Mouse (Mus musculus) MEL (cell line): ENCODE data around the gene Rcc1.

Source experiments
- CTCF ChIP-seq, 3 experiments: IDR thresholded peaks in 2 of 3; conservative IDR thresholded peaks in 1 of 3; 2 replicates each; pipeline ENCODE4 v1.5.1; 2011 to 2012; ENCODE audit warnings: low read length in 3 of 3, low read depth in 2 of 3, mild to moderate bottlenecking in 2 of 3, improper control_type of control experiment in 1 of 3, inconsistent platforms in 1 of 3, mixed read lengths in 1 of 3, moderate library complexity in 1 of 3; ENCODE audit not compliant: control insufficient read depth in 1 of 3, insufficient read depth in 1 of 3, poor library complexity in 1 of 3, severe bottlenecking in 1 of 3
- MAFK ChIP-seq: IDR thresholded peaks from 2 replicates; pipeline ENCODE4 v1.6.1; 2011; ENCODE audit warnings: low read depth, mild to moderate bottlenecking, low read length, improper control_type of control experiment, borderline replicate concordance
- MYC ChIP-seq: IDR thresholded peaks from 2 replicates; pipeline ENCODE4 v1.6.1; 2011; ENCODE audit warnings: low read depth, mild to moderate bottlenecking, low read length, improper control_type of control experiment, moderate library complexity
- NELFE ChIP-seq: IDR thresholded peaks from 2 replicates; pipeline ENCODE4 v1.6.1; 2011; ENCODE audit warnings: low read depth, low read length, improper control_type of control experiment
- POLR2A ChIP-seq, 2 experiments: IDR thresholded peaks; 2 replicates each; pipeline ENCODE4 v1.6.1; 2011 to 2012; ENCODE audit warnings: low read length in 2 of 2, mild to moderate bottlenecking in 2 of 2, control low read depth in 1 of 2, improper control_type of control experiment in 1 of 2, low read depth in 1 of 2, moderate library complexity in 1 of 2; ENCODE audit not compliant: control insufficient read depth in 1 of 2, insufficient read depth in 1 of 2, poor library complexity in 1 of 2
- POLR2AphosphoS2 ChIP-seq: IDR thresholded peaks from 2 replicates; pipeline ENCODE4 v1.6.1; 2011; ENCODE audit warnings: low read length, improper control_type of control experiment
- POLR2AphosphoS5 ChIP-seq: IDR thresholded peaks from 2 replicates; pipeline ENCODE4 v1.6.1; 2012; ENCODE audit warnings: low read depth, borderline replicate concordance, mild to moderate bottlenecking, inconsistent platforms, low read length, moderate library complexity, mixed read lengths
- RAD21 ChIP-seq: IDR thresholded peaks from 2 replicates; pipeline ENCODE4 v1.6.1; 2011; ENCODE audit warnings: mild to moderate bottlenecking, low read depth, low read length, improper control_type of control experiment
- TBP ChIP-seq: IDR thresholded peaks from 2 replicates; pipeline ENCODE4 v1.8.0; 2011; ENCODE audit warnings: low read depth, low read length, improper control_type of control experiment
- ZKSCAN1 ChIP-seq: IDR thresholded peaks from 2 replicates; pipeline ENCODE4 v1.6.1; 2012; ENCODE audit warnings: low read depth, mild to moderate bottlenecking, inconsistent platforms, low read length, improper control_type of control experiment, moderate library complexity
- ZNF384 ChIP-seq: IDR thresholded peaks from 2 replicates; pipeline ENCODE4 v1.6.1; 2012; ENCODE audit warnings: low read depth, mild to moderate bottlenecking, inconsistent platforms, low read length, improper control_type of control experiment

- TF ChIP-seq POLR2AphosphoS2 = no peak
- TF ChIP-seq POLR2A (IDR thresholded peaks at IDR 0.05; ENCODE audit: control insufficient read depth in 1 of 2, insufficient read depth in 1 of 2, low read depth in 1 of 2, low read length in 2 of 2, poor library complexity in 1 of 2) = no peak
- no peak for TF ChIP-seq TBP
- no peak for TF ChIP-seq ZNF384
- TF ChIP-seq RAD21 = no peak
- no peak for TF ChIP-seq ZKSCAN1
- no peak for TF ChIP-seq POLR2AphosphoS5
- TF ChIP-seq NELFE = no peak
- no peak for TF ChIP-seq MAFK
- no peak for TF ChIP-seq CTCF (IDR thresholded peaks at IDR 0.05 in 2 of 3, conservative IDR thresholded peaks at IDR 0.05 in 1 of 3; ENCODE audit: control insufficient read depth in 1 of 3, insufficient read depth in 1 of 3, low read depth in 2 of 3, low read length in 3 of 3, poor library complexity in 1 of 3, severe bottlenecking in 1 of 3)
- TF ChIP-seq MYC = no peak
Observed at GRCm38 (mm10) chr4:132383455-132383854, 30.1 kb upstream of the Rcc1 start.
